Mouse (Mus musculus) liver, adult (tissue): ENCODE measurements around the gene Dnaja2.

Experiments
- GATA4 ChIP-seq: IDR thresholded peaks from 2 replicates; pipeline ENCODE4 v1.6.1; 2014; ENCODE audit warnings: mild to moderate bottlenecking, low read length; ENCODE audit not compliant: insufficient replicate concordance

The Dnaja2 gene

GRCm38 (mm10) chr8:85555181-85556145, at the start of gene Dnaja2:
TSS of gene Dnaja2 (minus strand) at chr8:85555344.
- TF ChIP-seq GATA4: no peak; the same call in 1 of the 2 replicates

- TF ChIP-seq GATA4: no peak
Observed at GRCm38 (mm10) chr8:85604201-85604600, 49.1 kb upstream of the Dnaja2 start.

- TF ChIP-seq GATA4: no peak
Observed at GRCm38 (mm10) chr8:85603203-85603895, 48.2 kb upstream of the Dnaja2 start.

DNA sequence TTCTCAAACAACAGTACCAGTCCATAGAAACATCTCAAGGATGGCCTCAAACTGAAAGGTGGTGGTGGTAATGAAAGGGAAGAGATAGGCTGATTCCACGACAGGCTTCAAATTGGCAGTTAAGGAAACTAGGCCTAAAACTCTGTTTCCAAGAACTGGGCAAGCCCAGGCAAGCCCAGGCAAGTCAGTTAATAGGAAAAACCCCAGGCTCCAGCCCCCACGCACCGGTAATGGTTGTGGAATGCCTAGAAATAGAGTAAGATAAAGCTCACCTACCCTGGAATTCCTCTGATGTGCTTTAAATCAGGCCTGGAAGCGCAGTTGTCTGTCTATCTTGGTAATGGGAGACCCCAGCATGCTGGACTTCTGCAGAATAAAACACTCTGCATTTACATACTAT, 47.6 kb upstream of the Dnaja2 start:
- TF ChIP-seq GATA4: no peak

- no peak for TF ChIP-seq GATA4
Observed at GRCm38 (mm10) chr8:85601741-85602140, 46.6 kb upstream of the Dnaja2 start.

GRCm38 (mm10) chr8:85597413-85598191, 42.5 kb upstream of the Dnaja2 start:
- TF ChIP-seq GATA4: no peak

- TF ChIP-seq GATA4: no peak
Observed at GRCm38 (mm10) chr8:85595391-85595790, 40.2 kb upstream of the Dnaja2 start.

- TF ChIP-seq GATA4: no peak
Observed at GRCm38 (mm10) chr8:85594983-85595382, 39.8 kb upstream of the Dnaja2 start.

- no peak for TF ChIP-seq GATA4
Observed at GRCm38 (mm10) chr8:85593324-85593723, 38.2 kb upstream of the Dnaja2 start.

- no peak for TF ChIP-seq GATA4
Observed at GRCm38 (mm10) chr8:85591532-85591931, 36.4 kb upstream of the Dnaja2 start.

DNA sequence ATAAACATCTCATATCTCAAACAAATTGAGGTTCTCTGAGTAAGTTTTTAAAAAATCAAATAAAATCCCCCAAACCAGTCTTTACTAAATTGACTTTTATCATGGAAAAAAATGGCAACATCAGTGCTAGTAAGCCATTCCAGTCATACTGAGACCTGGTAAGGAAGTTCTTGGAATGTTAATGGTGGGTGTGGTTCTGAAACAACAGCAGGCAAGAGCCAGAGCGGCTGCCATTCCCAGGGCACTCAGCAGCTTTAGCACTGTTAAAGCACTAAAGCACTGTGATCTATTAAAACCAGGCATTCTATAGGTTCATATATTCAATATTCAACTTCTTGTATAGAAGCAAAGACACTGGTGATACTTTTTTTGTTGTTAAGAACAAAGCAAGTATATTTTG, 35.1 kb upstream of the Dnaja2 start:
- no peak for TF ChIP-seq GATA4

- TF ChIP-seq GATA4: no peak
Observed at GRCm38 (mm10) chr8:85588596-85588995, 33.5 kb upstream of the Dnaja2 start.

DNA sequence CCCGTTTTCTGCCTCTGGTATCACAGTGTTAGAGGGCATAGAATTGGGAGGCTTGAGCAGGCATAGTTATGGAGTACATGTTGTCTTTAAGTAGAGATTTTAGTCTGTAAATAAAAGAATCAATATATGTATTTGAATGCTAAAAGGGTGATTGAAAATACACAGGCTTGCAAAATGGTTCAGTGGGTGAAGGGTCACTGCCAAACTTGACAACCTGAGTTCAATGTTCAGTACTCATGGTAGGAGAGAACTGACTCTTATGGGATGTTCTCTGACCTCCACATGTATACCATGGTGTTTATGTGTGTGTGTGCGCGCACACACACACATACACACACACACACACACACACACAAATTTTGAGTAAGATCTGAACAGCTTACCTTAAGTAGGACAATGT, 22.5 kb upstream of the Dnaja2 start:
- TF ChIP-seq GATA4: no peak

DNA sequence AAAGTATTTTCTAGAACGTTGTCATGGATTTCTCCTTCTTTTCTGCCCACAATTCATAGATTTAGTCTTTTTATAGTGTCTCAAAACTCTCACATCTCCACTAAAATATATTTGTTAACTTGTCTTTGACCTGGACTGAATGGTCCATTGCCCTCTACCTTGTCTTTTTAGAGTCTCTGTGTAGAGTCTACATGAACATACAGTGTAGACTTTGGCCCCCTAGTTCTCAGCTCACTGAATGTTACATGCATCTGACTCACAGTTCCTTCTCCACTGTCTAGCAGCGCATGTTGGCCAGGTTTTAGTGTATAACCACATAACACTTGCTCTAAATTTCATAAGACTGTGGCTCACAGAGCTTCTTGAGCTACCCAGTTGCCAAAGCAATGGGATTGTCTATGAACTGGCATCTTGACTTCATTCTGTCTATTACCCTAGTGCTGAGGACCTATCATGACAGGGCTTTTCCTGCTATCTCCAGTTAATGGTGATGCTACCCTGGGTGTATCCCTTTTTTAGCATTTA, 18.9 kb upstream of the Dnaja2 start:
- TF ChIP-seq GATA4: no peak

DNA sequence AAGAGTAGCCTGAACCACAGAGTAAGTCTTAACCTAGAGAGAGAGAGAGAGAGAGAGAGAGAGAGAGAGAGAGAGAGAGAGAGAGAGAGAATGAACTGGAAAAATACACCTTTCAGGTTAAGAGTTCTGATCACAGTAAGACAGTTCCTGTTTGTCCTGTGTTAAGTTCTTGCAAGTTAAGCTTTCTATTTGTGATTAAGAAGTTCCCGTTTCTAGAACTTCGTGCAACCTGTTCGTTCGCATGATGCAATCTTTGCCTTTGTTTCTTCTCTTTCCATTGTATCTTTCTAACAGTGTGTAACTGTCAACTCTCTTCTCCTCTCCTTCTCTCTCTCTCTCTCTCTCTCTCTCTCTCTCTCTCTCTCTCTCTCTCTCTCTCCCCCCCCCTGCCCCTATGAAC, 15.3 kb upstream of the Dnaja2 start:
- no peak for TF ChIP-seq GATA4
